In genomic region chr1:154258511-154258910, GRCm38 (mm10) we compare ENCODE assay signal across 16 mouse cellular contexts. TPM values are rescaled to one million over a fixed set of nuclear protein-coding genes. Genes with fewer than 3 reads are reported as not detected.
A peak's percentile ranks its signal among the peaks of the same experiment; 100 is the strongest.
DNase-seq lines count a peak whose midpoint lies in the region; ATAC-seq and TF ChIP-seq lines count a peak whose summit lies in the region.
"Had no signal": no experiment of that assay in that cellular context is flagged by ENCODE, and none has a peak within 500 bp of the region (broad histone marks: within the 10 kb centered on the region; RNA-seq: fewer than 3 reads in every experiment).

No protein-coding gene starts in this region.

- H3K4me1 ChIP-seq in cortical plate, adult 2 months (ENCODE audit: control insufficient read depth, insufficient read depth, low read length) = peaks cover 14% of the 10 kb centered on the region
- H3K4me1 ChIP-seq: heart, embryonic 13.5 days had no signal

- peak overlapping the region; percentile 91; the same call in 1 of the 2 replicates for H3K27ac ChIP-seq in cortical plate, adult 2 months (ENCODE audit: insufficient read depth, low read length)
- H3K27ac ChIP-seq: heart, embryonic 13.5 days; hindbrain, embryonic 12.5 days; liver, embryonic 14.5 days had no signal

- intact Hi-C loops in left cerebral cortex, postnatal 10 days (cut with DNase I) = no loop called here

- no peak overlapping the region for H3K4me3 ChIP-seq in cortical plate, adult 2 months (ENCODE audit: insufficient read depth, low read length)
- H3K4me3 ChIP-seq: heart, embryonic 13.5 days; hindbrain, embryonic 12.5 days had no signal

- no peak for TF ChIP-seq POLR2A in cortical plate, adult 2 months (IDR thresholded peaks at IDR 0.05; ENCODE audit: extremely low read depth, insufficient read depth, low read length)

- peak; percentile 61 to 74 for DNase-seq in frontal cortex, adult 2 months (ENCODE audit: extremely low spot score in 1 of 2, low spot score in 1 of 2)
- DNase-seq in frontal cortex, postnatal 14 days (ENCODE audit: low spot score in 2 of 2) = no peak
- peak; percentile 30 to 40 for DNase-seq in left cerebral cortex, adult 18-20 months (ENCODE audit: low spot score in 2 of 2)
- no peak for DNase-seq in left cerebral cortex, postnatal 10 days (ENCODE audit: extremely low spot score in 1 of 2, low spot score in 2 of 2)
- no peak for DNase-seq in ovary, postnatal 14 days (ENCODE audit: low spot score)
- no peak for DNase-seq in ovary, postnatal 36 days (ENCODE audit: low spot score)
- DNase-seq: B cell, adult 2 months; cerebellum, adult 11-12 months; gastrocnemius, postnatal 14 days; kidney, adult 8-10 months had no signal

- TF ChIP-seq CTCF in cortical plate, adult 2 months (IDR thresholded peaks at IDR 0.05; ENCODE audit: extremely low read depth, insufficient read depth, low read length) = no peak

- peak; percentile 73 for ATAC-seq in megakaryocyte, adult 5-6 weeks (ENCODE audit: poor library complexity, severe bottlenecking)

RNA-seq across cellular contexts. Expression of gene Zfp648, which starts 57.5 kb away (rescaled TPM):
- 0.66 and 0.67 TPM in 2 replicates for polyA plus RNA-seq in frontal cortex, adult 2 months (2012; rRNA removed)
- total RNA-seq in left cerebral cortex, adult 18-20 months (2021) = 1 to 10 TPM in 1 of 2 experiments, under 1 TPM in 1; 0.56 to 1.4 TPM
- under 1 TPM; 0.43 to 0.75 TPM for total RNA-seq in left cerebral cortex, postnatal 10 days (2021)
- 1.1 and 1.6 TPM in 2 replicates for polyA plus RNA-seq in cortical plate, adult 2 months (2012; rRNA removed)
- not detected in 2 replicates for total RNA-seq in megakaryocyte, adult 5-6 weeks (2015)
- total RNA-seq in megakaryocyte, adult 5-6 weeks (2017) = not detected in 2 replicates
- total RNA-seq: ES-E14 had no signal
- polyA plus RNA-seq: liver, embryonic 14.5 days had no signal

Comparison
In these comparisons a context has a peak if more than half of its experiments do, and no peak if none do; other contexts are left out.
1. DNase-seq: peak in frontal cortex, adult 2 months (2 of 2) and left cerebral cortex, adult 18-20 months (2 of 2); none in frontal cortex, postnatal 14 days (0 of 2), left cerebral cortex, postnatal 10 days (0 of 2), ovary, postnatal 14 days (single experiment) and ovary, postnatal 36 days (single experiment).